ENCODE assay signal across 8 mouse cellular contexts in the genomic region with DNA sequence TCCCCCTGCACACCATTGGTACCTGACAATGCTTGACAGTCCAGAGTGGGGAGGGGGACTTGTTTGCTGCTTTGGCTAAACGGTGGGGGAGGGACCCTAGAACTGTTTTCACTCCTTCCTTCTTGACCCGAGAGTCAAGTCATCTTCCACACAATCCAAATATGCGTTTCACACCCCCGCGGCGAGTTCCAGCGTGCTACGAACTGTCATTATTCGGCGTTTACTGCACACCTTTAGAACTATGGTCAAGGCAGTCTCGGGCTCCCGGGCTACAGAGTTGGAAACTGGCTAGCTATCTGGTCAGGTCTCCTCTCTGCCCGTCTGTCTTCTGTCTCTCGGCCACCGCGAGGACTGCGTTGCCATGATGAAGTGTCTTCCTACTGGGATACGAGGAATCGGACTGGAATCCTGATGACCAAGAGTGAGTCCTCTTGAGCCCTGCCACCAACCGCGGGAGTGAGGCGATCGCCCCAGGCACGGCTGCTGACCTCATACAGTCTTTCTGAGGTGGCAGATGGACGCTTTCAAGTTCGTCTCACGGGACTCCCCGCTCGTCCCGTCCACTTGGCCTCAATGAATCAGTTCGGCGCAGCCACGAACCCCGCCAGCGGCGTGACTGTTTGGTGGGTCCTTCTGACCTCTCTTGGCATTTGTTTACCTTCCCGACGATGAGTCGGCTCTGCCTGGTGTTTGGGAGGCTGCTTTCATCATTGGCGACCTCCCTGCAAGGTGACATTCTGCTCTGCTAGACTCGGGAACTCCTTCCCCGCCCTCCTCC. TPM values are rescaled to one million over a fixed set of nuclear protein-coding genes. Genes with fewer than 3 reads are reported as not detected.
A peak's percentile ranks its signal among the peaks of the same experiment; 100 is the strongest.
DNase-seq lines count a peak whose midpoint lies in the region; ATAC-seq lines count a peak whose summit lies in the region.

No protein-coding gene starts in this region.

- H3K9ac ChIP-seq in heart, embryonic 12.5 days: peak overlapping the region; percentile 91
- peak overlapping the region; percentile 64 for H3K9ac ChIP-seq in embryonic facial prominence, embryonic 15.5 days
- H3K9ac ChIP-seq in hindbrain, embryonic 13.5 days: peak overlapping the region; percentile 97
- peak overlapping the region; percentile 99 for H3K9ac ChIP-seq in stomach, embryonic 15.5 days

- peaks cover 9% of the 10 kb centered on the region for H3K36me3 ChIP-seq in heart, embryonic 12.5 days
- peaks cover 6% of the 10 kb centered on the region for H3K36me3 ChIP-seq in embryonic facial prominence, embryonic 15.5 days
- peaks cover 19% of the 10 kb centered on the region for H3K36me3 ChIP-seq in hindbrain, embryonic 13.5 days
- H3K36me3 ChIP-seq in stomach, embryonic 15.5 days: no peaks in the 10 kb centered on the region

- peak overlapping the region; percentile 89 for H3K27ac ChIP-seq in heart, embryonic 12.5 days (ENCODE audit: poor library complexity, severe bottlenecking)
- H3K27ac ChIP-seq in embryonic facial prominence, embryonic 15.5 days (replicated peaks): peak overlapping the region; percentile 82
- H3K27ac ChIP-seq in hindbrain, embryonic 13.5 days: peak overlapping the region; percentile 91
- peak overlapping the region; percentile 87 for H3K27ac ChIP-seq in stomach, embryonic 15.5 days

- H3K4me3 ChIP-seq in heart, embryonic 12.5 days: peak overlapping the region; percentile 90
- peak overlapping the region; percentile 96 for H3K4me3 ChIP-seq in embryonic facial prominence, embryonic 15.5 days (replicated peaks)
- peak overlapping the region; percentile 87 for H3K4me3 ChIP-seq in hindbrain, embryonic 13.5 days
- H3K4me3 ChIP-seq in stomach, embryonic 15.5 days (replicated peaks): peak overlapping the region; percentile 95

- WGBS in heart, embryonic 12.5 days: under 1% methylated on average over 42 of the region's 42 CpGs
- under 1% methylated on average over 42 of the region's 42 CpGs for WGBS in embryonic facial prominence, embryonic 15.5 days
- WGBS in hindbrain, embryonic 13.5 days: under 1% methylated on average over 42 of the region's 42 CpGs
- under 1% methylated on average over 42 of the region's 42 CpGs for WGBS in stomach, embryonic 15.5 days

- no peak for DNase-seq in heart, adult 11 months
- peak; percentile 53 for DNase-seq in NIH3T3 (ENCODE audit: low read depth)
- DNase-seq in left cerebral cortex, postnatal 14 days (ENCODE audit: low spot score in 2 of 2): peak; percentile 34 to 50
- peak; percentile 61 for DNase-seq in mesoderm, embryonic 11.5 days (ENCODE audit: low read depth, low spot score)

- no peaks in the 10 kb centered on the region for H3K9me3 ChIP-seq in heart, embryonic 12.5 days (replicated peaks)
- H3K9me3 ChIP-seq in embryonic facial prominence, embryonic 15.5 days (replicated peaks): no peaks in the 10 kb centered on the region
- H3K9me3 ChIP-seq in hindbrain, embryonic 13.5 days: no peaks in the 10 kb centered on the region
- no peaks in the 10 kb centered on the region for H3K9me3 ChIP-seq in stomach, embryonic 15.5 days

- peaks cover 17% of the 10 kb centered on the region; the same call in 1 of the 2 replicates for H3K4me1 ChIP-seq in heart, embryonic 12.5 days (replicated peaks)
- peaks cover 19% of the 10 kb centered on the region for H3K4me1 ChIP-seq in embryonic facial prominence, embryonic 15.5 days
- H3K4me1 ChIP-seq in hindbrain, embryonic 13.5 days (replicated peaks): peaks cover 29% of the 10 kb centered on the region
- peaks cover 6% of the 10 kb centered on the region; the same call in 1 of the 2 replicates for H3K4me1 ChIP-seq in stomach, embryonic 15.5 days

- H3K4me2 ChIP-seq in heart, embryonic 12.5 days: peak overlapping the region; percentile 99
- peak overlapping the region; percentile 92 for H3K4me2 ChIP-seq in embryonic facial prominence, embryonic 15.5 days (replicated peaks)
- peak overlapping the region; percentile 98 for H3K4me2 ChIP-seq in hindbrain, embryonic 13.5 days
- H3K4me2 ChIP-seq in stomach, embryonic 15.5 days: peak overlapping the region; percentile 94

- ATAC-seq in heart, embryonic 12.5 days (ENCODE audit: insufficient number of reproducible peaks, low FRiP score): peak; percentile 24
- ATAC-seq in embryonic facial prominence, embryonic 15.5 days (ENCODE audit: insufficient number of reproducible peaks, low FRiP score, low TSS enrichment, low read depth): no peak
- ATAC-seq in hindbrain, embryonic 13.5 days (ENCODE audit: low FRiP score): peak; percentile 9
- no peak for ATAC-seq in stomach, embryonic 15.5 days (ENCODE audit: insufficient read depth, low FRiP score, low read depth)

- 0 out of 2 replicates have a peak, but pooled peaks cover 5% of the 10 kb centered on the region for H3K27me3 ChIP-seq in heart, embryonic 12.5 days (replicated peaks)
- H3K27me3 ChIP-seq in embryonic facial prominence, embryonic 15.5 days: no peaks in the 10 kb centered on the region
- H3K27me3 ChIP-seq in hindbrain, embryonic 13.5 days: no peaks in the 10 kb centered on the region
- no peaks in the 10 kb centered on the region for H3K27me3 ChIP-seq in stomach, embryonic 15.5 days (replicated peaks)

- intact Hi-C loops in left cerebral cortex, postnatal 14 days (cut with DNase I): loop anchor here (2.0 kb wide), 1 partner anchor 68 kb away; no protein-coding TSS in a partner anchor

RNA-seq across cellular contexts. Expression of gene Yod1, which starts 0.4 kb away (rescaled TPM):
- polyA plus RNA-seq in heart, embryonic 12.5 days (2016; fragmentation: Nextera tagmentation; extraction: Ambion mirVana): 8.8 and 9.9 TPM in 2 replicates
- polyA plus RNA-seq in embryonic facial prominence, embryonic 15.5 days (2015; fragmentation: Nextera tagmentation; extraction: Ambion mirVana): 11.8 and 14.9 TPM in 2 replicates
- polyA plus RNA-seq in hindbrain, embryonic 13.5 days (2015; fragmentation: Nextera tagmentation; extraction: Ambion mirVana): 18.4 and 21.7 TPM in 2 replicates
- total RNA-seq in left cerebral cortex, postnatal 14 days (2021): 10 to 100 TPM; 12.9 to 13.6 TPM
- polyA plus RNA-seq in stomach, embryonic 15.5 days (2015; fragmentation: Nextera tagmentation; extraction: Ambion mirVana): 14.1 and 15.1 TPM in 2 replicates

RNA-seq across cellular contexts. Expression of gene Gm29427, which starts 1.1 kb away (rescaled TPM):
- polyA plus RNA-seq in heart, embryonic 12.5 days (2016; fragmentation: Nextera tagmentation; extraction: Ambion mirVana): not detected in 2 replicates
- not detected in 2 replicates for polyA plus RNA-seq in embryonic facial prominence, embryonic 15.5 days (2015; fragmentation: Nextera tagmentation; extraction: Ambion mirVana)
- polyA plus RNA-seq in hindbrain, embryonic 13.5 days (2015; fragmentation: Nextera tagmentation; extraction: Ambion mirVana): 0.16 TPM in 1 of 2 replicates, not detected in the other
- total RNA-seq in left cerebral cortex, postnatal 14 days (2021): under 1 TPM in 1 of 2 experiments, not detected in 1; 0.62 TPM
- not detected in 2 replicates for polyA plus RNA-seq in stomach, embryonic 15.5 days (2015; fragmentation: Nextera tagmentation; extraction: Ambion mirVana)

RNA-seq across cellular contexts. Expression of gene Pfkfb2, which starts 12.4 kb away (rescaled TPM):
- polyA plus RNA-seq in heart, embryonic 12.5 days (2016; fragmentation: Nextera tagmentation; extraction: Ambion mirVana): 8.4 and 9.0 TPM in 2 replicates
- polyA plus RNA-seq in embryonic facial prominence, embryonic 15.5 days (2015; fragmentation: Nextera tagmentation; extraction: Ambion mirVana): 9.2 and 10.1 TPM in 2 replicates
- 19.5 and 21.8 TPM in 2 replicates for polyA plus RNA-seq in hindbrain, embryonic 13.5 days (2015; fragmentation: Nextera tagmentation; extraction: Ambion mirVana)
- total RNA-seq in left cerebral cortex, postnatal 14 days (2021): 10 to 100 TPM; 40.1 to 41.9 TPM
- 10.1 and 10.9 TPM in 2 replicates for polyA plus RNA-seq in stomach, embryonic 15.5 days (2015; fragmentation: Nextera tagmentation; extraction: Ambion mirVana)

RNA-seq across cellular contexts. Expression of gene AA986860, which starts 15.1 kb away (rescaled TPM):
- 0.68 and 0.82 TPM in 2 replicates for polyA plus RNA-seq in heart, embryonic 12.5 days (2016; fragmentation: Nextera tagmentation; extraction: Ambion mirVana)
- 12.7 and 14.3 TPM in 2 replicates for polyA plus RNA-seq in embryonic facial prominence, embryonic 15.5 days (2015; fragmentation: Nextera tagmentation; extraction: Ambion mirVana)
- polyA plus RNA-seq in hindbrain, embryonic 13.5 days (2015; fragmentation: Nextera tagmentation; extraction: Ambion mirVana): 0.51 and 0.63 TPM in 2 replicates
- total RNA-seq in left cerebral cortex, postnatal 14 days (2021): 1 to 10 TPM; 1.6 TPM
- 32.3 and 36.7 TPM in 2 replicates for polyA plus RNA-seq in stomach, embryonic 15.5 days (2015; fragmentation: Nextera tagmentation; extraction: Ambion mirVana)

RNA-seq across cellular contexts. Expression of gene C4bp, which starts 55.3 kb away (rescaled TPM):
- polyA plus RNA-seq in heart, embryonic 12.5 days (2016; fragmentation: Nextera tagmentation; extraction: Ambion mirVana): not detected in 2 replicates
- polyA plus RNA-seq in embryonic facial prominence, embryonic 15.5 days (2015; fragmentation: Nextera tagmentation; extraction: Ambion mirVana): not detected in 2 replicates
- not detected in 2 replicates for polyA plus RNA-seq in hindbrain, embryonic 13.5 days (2015; fragmentation: Nextera tagmentation; extraction: Ambion mirVana)
- not detected for total RNA-seq in left cerebral cortex, postnatal 14 days (2021)
- polyA plus RNA-seq in stomach, embryonic 15.5 days (2015; fragmentation: Nextera tagmentation; extraction: Ambion mirVana): 0.90 and 1.2 TPM in 2 replicates

Comparison
In these comparisons a context has a peak if more than half of its experiments do, and no peak if none do; other contexts are left out.
1. ATAC-seq: peak in heart, embryonic 12.5 days (single experiment) and hindbrain, embryonic 13.5 days (single experiment); none in embryonic facial prominence, embryonic 15.5 days (single experiment) and stomach, embryonic 15.5 days (single experiment).
2. Peak in every context shown above with its lines, with median percentiles within 50 percentile points of each other: H3K27ac ChIP-seq, H3K4me2 ChIP-seq, H3K4me3 ChIP-seq and H3K9ac ChIP-seq.